Mouse (Mus musculus) limb, embryonic 10.5 days (tissue): ENCODE results near the gene Zfp580. TPM values are rescaled to one million over a fixed set of nuclear protein-coding genes. Genes with fewer than 3 reads are reported as not detected.

ENCODE experiments used
- DNase-seq: peaks from one replicate; pipeline ENCODE4 v3.0.0-alpha.2; 2017; ENCODE audit warnings: low spot score
- H3K27ac ChIP-seq: fragments of 300-500 bp; sonication (generic); 2 replicates; pipeline ENCODE4 v1.5.1; 2016; ENCODE audit warnings: mild to moderate bottlenecking
- H3K27me3 ChIP-seq: fragments of 300-500 bp; sonication (generic); 2 replicates; pipeline ENCODE4 v1.6.1; 2016; ENCODE audit warnings: low read depth, mild to moderate bottlenecking; ENCODE audit not compliant: poor library complexity, severe bottlenecking
- H3K36me3 ChIP-seq: fragments of 300-500 bp; sonication (generic); 2 replicates; pipeline ENCODE4 v1.6.1; 2016; ENCODE audit warnings: mild to moderate bottlenecking, moderate library complexity
- H3K4me1 ChIP-seq: fragments of 300-500 bp; sonication (generic); 2 replicates; pipeline ENCODE4 v1.6.1; 2016
- H3K4me3 ChIP-seq: fragments of 300-500 bp; sonication (generic); 2 replicates; pipeline ENCODE4 v1.5.1; 2016; ENCODE audit warnings: mild to moderate bottlenecking, moderate library complexity
- H3K9me3 ChIP-seq: fragments of 300-500 bp; sonication (generic); replicated peaks from 2 replicates; pipeline ENCODE4 v1.6.1; 2016; ENCODE audit warnings: mild to moderate bottlenecking
- WGBS: fragments of 180-500 bp; shearing (Covaris S2); methylation state at CpG from one replicate; pipeline ENCODE4 v1.1.7; 2016; 5-methylcytosine and 5-hydroxymethylcytosine counted together
- polyA plus RNA-seq: library from polyadenylated mRNA; unstranded; fragments of >200 nt; fragmentation: Nextera tagmentation; extraction: Ambion mirVana; gene quantifications from 2 replicates; pipeline ENCODE4 v1.2.1, GENCODE M21; 2016

Zfp580 gene
- polyA plus RNA-seq, 1 experiment from 2014 or later = 34.3 TPM

DNA sequence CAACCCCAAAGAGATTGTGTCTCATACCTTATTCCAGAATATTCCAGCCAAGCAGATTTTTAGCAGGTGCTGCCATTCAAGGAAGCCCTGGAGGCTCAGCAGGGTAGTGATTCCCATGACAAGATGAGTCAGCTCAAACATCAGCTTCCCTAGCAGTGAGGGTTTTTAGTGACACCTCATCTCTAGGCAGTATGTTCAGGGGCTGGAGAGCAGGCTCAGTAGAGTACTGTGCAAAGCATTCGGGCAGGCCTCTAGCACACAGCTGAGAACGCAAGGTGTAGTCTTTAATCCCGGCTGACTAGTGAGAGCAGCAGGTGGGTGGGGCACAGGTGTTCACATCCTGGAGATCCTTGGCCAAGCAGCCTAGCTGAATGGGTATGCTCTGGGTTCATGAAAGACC is 48.5 kb downstream of the Zfp580 start:
- H3K4me3 ChIP-seq = no peak overlapping the region
- DNase-seq = no peak
- H3K27ac ChIP-seq = no peak overlapping the region
- no peaks in the 10 kb centered on the region for H3K9me3 ChIP-seq
- no peaks in the 10 kb centered on the region for H3K4me1 ChIP-seq
- H3K27me3 ChIP-seq = no peaks in the 10 kb centered on the region
- peaks cover 50% of the 10 kb centered on the region for H3K36me3 ChIP-seq
- 79% methylated on average over 3 of the region's 3 CpGs for WGBS

DNA sequence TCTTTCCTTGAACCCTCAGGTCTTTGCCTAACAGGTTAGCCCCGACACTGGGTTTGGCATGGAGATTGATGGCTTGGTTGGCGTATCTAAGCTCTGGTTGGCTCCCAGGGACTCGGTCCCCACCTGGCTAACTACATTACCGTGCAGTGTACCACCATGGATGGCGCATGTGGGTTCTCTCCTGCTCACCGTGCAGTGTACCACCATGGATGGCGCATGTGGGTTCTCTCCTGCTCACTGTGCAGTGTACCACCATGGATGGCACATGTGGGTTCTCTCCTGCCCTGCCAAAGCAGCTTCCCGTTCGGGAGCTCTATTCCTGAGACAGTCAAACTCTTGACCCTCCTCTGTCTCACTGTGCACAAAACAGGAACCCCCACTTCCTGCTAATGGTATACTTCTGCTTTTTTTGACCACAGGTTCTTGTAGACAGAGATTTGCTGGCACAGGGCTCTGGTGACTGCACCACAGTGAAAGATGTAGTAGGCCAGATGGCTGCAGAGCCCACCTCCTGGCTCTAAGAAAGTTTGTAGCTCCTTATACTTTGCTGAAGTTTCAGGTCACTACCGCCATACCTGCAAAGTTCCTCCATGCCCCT is 49.8 kb downstream of the Zfp580 start:
- H3K36me3 ChIP-seq = peaks cover 37% of the 10 kb centered on the region
- H3K4me3 ChIP-seq = no peak overlapping the region
- H3K9me3 ChIP-seq = no peaks in the 10 kb centered on the region
- 93% methylated on average over 10 of the region's 10 CpGs for WGBS
- H3K27ac ChIP-seq = no peak overlapping the region
- H3K27me3 ChIP-seq = no peaks in the 10 kb centered on the region
- no peak for DNase-seq
- no peaks in the 10 kb centered on the region for H3K4me1 ChIP-seq

DNA sequence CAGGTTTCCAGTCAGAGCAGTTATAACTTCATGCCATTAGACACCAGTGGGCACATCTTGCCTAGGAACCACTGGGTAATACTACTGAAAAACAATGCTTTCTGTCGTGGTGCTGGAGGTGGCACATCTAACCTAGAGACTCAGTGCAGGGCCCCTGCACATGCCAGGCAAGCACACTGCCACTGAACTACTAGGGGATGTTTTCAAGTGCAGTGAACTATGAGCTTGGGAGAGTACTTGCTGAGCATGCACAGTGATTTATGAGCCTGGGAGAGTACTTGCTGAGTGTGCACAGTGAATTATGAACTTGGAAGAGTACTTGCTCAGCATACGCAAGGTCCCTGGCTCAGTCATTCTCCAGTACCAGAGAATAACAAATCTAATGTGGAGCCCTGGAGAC is 51.2 kb downstream of the Zfp580 start:
- Histone ChIP-seq H3K27ac (no peak overlapping the region), H3K4me1 (no peaks in the 10 kb centered on the region), H3K36me3 (peaks cover 23% of the 10 kb centered on the region), H3K4me3 (no peak overlapping the region), H3K9me3 (no peaks in the 10 kb centered on the region), H3K27me3 (no peaks in the 10 kb centered on the region)
- no peak for DNase-seq
- WGBS = 88% methylated on average over 2 of the region's 2 CpGs

Other genes with a start within 250 kb of the Zfp580 start
- 500 and 550 TPM in 2 replicates for gene Ube2s, start 238.9 kb upstream of the Zfp580 start, polyA plus RNA-seq
- gene Shisa7, start 206.8 kb upstream of the Zfp580 start, polyA plus RNA-seq = 0.16 and 0.18 TPM in 2 replicates
- 2.6 and 3.1 TPM in 2 replicates for gene Isoc2b, start 181.3 kb upstream of the Zfp580 start, polyA plus RNA-seq
- gene Isoc2a, start 174.4 kb upstream of the Zfp580 start, polyA plus RNA-seq = 0.46 and 0.64 TPM in 2 replicates
- gene Gm36210, start 145.0 kb upstream of the Zfp580 start, polyA plus RNA-seq = not detected in 2 replicates
- 4.2 and 5.1 TPM in 2 replicates for gene Zfp628, start 136.3 kb upstream of the Zfp580 start, polyA plus RNA-seq
- 2.8 and 4.9 TPM in 2 replicates for gene Nat14, start 129.5 kb upstream of the Zfp580 start, polyA plus RNA-seq
- gene Ssc5d, start 125.8 kb upstream of the Zfp580 start, polyA plus RNA-seq = 0.95 and 2.0 TPM in 2 replicates
- gene Sbk2, start 87.1 kb upstream of the Zfp580 start, polyA plus RNA-seq = 0.10 and 0.18 TPM in 2 replicates
- not detected in 2 replicates for gene Sbk3, start 80.4 kb upstream of the Zfp580 start, polyA plus RNA-seq
- 21.9 and 28.3 TPM in 2 replicates for gene Zfp579, start 55.4 kb upstream of the Zfp580 start, polyA plus RNA-seq
- 8.2 and 9.0 TPM in 2 replicates for gene Zfp524, start 37.1 kb upstream of the Zfp580 start, polyA plus RNA-seq
- 64.8 and 68.3 TPM in 2 replicates for gene Fiz1, start 36.8 kb upstream of the Zfp580 start, polyA plus RNA-seq
- gene Gm44973, start 36.0 kb upstream of the Zfp580 start, polyA plus RNA-seq = 2.0 TPM in 1 of 2 replicates, not detected in the other
- 7.5 and 7.7 TPM in 2 replicates for gene Zfp865, start 31.2 kb upstream of the Zfp580 start, polyA plus RNA-seq
- 5.5 and 9.0 TPM in 2 replicates for gene Ccdc106, start 31.0 kb upstream of the Zfp580 start, polyA plus RNA-seq
- not detected in 2 replicates for gene 4632433K11Rik, start 17.4 kb upstream of the Zfp580 start, polyA plus RNA-seq
- gene Zfp784, start 13.1 kb upstream of the Zfp580 start, polyA plus RNA-seq = 2.5 and 4.0 TPM in 2 replicates
- 202 and 203 TPM in 2 replicates for gene U2af2, start 10.6 kb downstream of the Zfp580 start, polyA plus RNA-seq
- gene Epn1, start 28.7 kb downstream of the Zfp580 start, polyA plus RNA-seq = 64.5 and 69.1 TPM in 2 replicates
- gene Rfpl4, start 65.4 kb downstream of the Zfp580 start, polyA plus RNA-seq = not detected in 2 replicates
- gene Rasl2-9, start 74.4 kb downstream of the Zfp580 start, polyA plus RNA-seq = 0.20 and 0.53 TPM in 2 replicates
- 0.05 TPM in 1 of 2 replicates, not detected in the other for gene Vmn1r55, start 98.1 kb downstream of the Zfp580 start, polyA plus RNA-seq
- gene Vmn1r56, start 145.2 kb downstream of the Zfp580 start, polyA plus RNA-seq = not detected in 2 replicates
- not detected in 2 replicates for gene Vmn1r57, start 167.0 kb downstream of the Zfp580 start, polyA plus RNA-seq